Mouse (Mus musculus) megakaryocyte, embryonic 14.5 days (primary cell): ENCODE results near the gene Paxx.

ENCODE experiments used
- FLI1 ChIP-seq: IDR thresholded peaks from 2 replicates; pipeline ENCODE4 v1.6.1; 2012; ENCODE audit warnings: low read length, inconsistent platforms, mixed read lengths
- GATA1 ChIP-seq: IDR thresholded peaks from 3 replicates; pipeline ENCODE4 v1.6.1; 2012; ENCODE audit warnings: mixed read lengths, low read length, inconsistent platforms, borderline replicate concordance

GRCm38 (mm10) chr2:25408908-25409307 lies 52.0 kb downstream of the Paxx start:
- TF ChIP-seq GATA1 (no peak), FLI1 (no peak)
